Mouse (Mus musculus): Measurements from ENCODE around the gene Bex6. TPM values are rescaled to one million over a fixed set of nuclear protein-coding genes. Genes with fewer than 3 reads are reported as not detected.
A peak's percentile ranks its signal among the peaks of the same experiment; 100 is the strongest.

The Bex6 gene
- polyA plus RNA-seq (2015; fragmentation: Nextera tagmentation; extraction: Ambion mirVana): not detected in 2 replicates

DNA sequence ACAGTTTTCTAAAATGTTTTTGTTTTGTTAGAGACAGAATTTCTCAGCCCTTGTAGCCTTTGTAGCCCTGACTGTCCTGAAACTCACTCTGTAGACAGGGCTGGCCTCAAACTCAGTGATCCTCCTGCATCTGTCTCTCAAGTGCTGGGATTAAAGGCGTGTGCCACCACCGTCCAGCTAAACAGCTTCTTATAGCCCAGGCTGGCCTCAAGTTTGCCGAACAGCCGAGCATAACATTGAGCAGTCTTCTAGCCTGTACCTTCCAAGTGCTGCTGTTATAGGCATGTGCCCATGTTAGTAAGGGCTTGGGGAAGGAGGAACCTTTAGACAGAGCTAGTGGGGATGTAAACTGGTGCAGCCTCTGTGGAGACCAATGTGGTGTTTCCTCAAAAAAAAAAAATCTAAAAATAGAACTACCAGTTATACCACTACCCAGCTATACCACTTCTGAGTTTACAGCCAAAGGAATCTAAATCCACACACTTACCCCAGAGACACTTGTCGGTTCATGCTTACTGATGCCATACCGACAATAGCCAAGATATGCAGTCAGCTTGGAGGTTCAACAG is at the start of gene Bex6:
Gene Bex6, plus strand, starts transcription at position 491 of the 569 bp plus-strand sequence.
- no peak for ATAC-seq (replicated peaks)
- no peaks in the 10 kb centered on the region for H3K27me3 ChIP-seq
- no peaks in the 10 kb centered on the region for H3K9me3 ChIP-seq
- H3K36me3 ChIP-seq: no peaks in the 10 kb centered on the region
- no peak within 1 kb of the TSS for H3K9ac ChIP-seq (replicated peaks)
- whole genome bisulfite sequencing: 90% methylated on average over 6 of the region's 6 CpGs
- H3K4me1 ChIP-seq: peaks cover 6% of the 10 kb centered on the region; the same call in 1 of the 2 replicates
- H3K27ac ChIP-seq (replicated peaks): no peak within 1 kb of the TSS
- no peak within 1 kb of the TSS for H3K4me2 ChIP-seq (replicated peaks)
- no peak within 1 kb of the TSS for H3K4me3 ChIP-seq

DNA sequence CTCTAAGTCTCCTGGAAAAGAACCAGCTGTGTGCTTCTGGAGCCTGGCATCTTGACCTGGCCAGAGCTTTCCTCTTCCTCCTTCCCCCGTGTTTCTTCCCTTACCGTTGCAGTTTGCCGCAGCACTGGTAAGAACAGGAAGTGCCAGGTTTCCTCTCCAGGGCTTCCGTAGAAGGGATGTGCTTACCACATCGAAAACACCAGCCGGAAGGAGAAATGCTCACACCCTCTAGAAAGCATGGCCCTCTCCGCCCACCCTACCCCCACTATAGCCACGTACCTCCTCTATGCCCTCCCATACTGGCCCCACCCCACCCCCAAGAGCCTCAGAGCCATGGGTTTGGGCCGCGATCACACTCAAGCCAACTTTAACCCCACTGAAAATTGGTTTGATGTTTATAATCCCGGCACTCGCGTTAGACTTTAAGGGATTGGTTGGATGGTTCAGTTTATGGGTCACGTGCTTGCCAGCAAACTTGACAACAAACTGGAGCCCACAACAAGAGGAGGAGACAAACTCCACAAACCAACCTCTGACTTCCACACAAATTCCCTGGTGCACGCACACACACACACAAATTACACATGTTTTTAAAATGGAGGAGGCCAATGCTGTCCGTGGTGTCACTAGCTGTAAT is 49.3 kb upstream of the Bex6 start:
- Histone ChIP-seq H3K36me3 (no peaks in the 10 kb centered on the region), H3K4me1 (no peaks in the 10 kb centered on the region), H3K9ac (replicated peaks) (no peak overlapping the region), H3K4me2 (replicated peaks) (no peak overlapping the region), H3K27ac (replicated peaks) (no peak overlapping the region), H3K4me3 (no peak overlapping the region), H3K9me3 (no peaks in the 10 kb centered on the region), H3K27me3 (no peaks in the 10 kb centered on the region)
- 79% methylated on average over 16 of the region's 16 CpGs for WGBS
- ATAC-seq (replicated peaks): no peak

DNA sequence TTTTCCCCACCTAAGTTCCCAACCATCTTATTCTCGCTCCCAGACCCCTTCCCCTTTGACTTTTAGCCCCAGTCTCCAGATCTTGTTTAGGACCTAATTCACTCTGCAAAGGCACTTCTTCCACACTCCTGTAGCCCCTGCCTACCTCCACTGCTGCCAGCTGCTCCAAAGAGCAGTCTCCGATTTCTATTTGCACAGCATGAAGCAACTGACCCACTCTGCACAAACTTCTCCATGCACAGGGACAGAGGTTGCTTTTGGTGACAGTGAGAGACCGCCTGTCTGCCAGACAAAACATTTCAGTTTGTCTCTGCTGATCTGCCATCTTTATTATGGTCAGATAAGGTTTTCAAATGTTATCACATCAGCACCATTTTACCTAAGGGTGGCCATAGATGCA is 46.5 kb upstream of the Bex6 start:
- Histone ChIP-seq H3K27me3 (no peaks in the 10 kb centered on the region), H3K4me1 (no peaks in the 10 kb centered on the region), H3K9ac (replicated peaks) (no peak overlapping the region), H3K36me3 (no peaks in the 10 kb centered on the region), H3K9me3 (no peaks in the 10 kb centered on the region), H3K4me3 (no peak overlapping the region), H3K27ac (replicated peaks) (no peak overlapping the region), H3K4me2 (replicated peaks) (no peak overlapping the region)
- no peak for ATAC-seq (replicated peaks)
- WGBS: 92% methylated on average over 3 of the region's 3 CpGs

DNA sequence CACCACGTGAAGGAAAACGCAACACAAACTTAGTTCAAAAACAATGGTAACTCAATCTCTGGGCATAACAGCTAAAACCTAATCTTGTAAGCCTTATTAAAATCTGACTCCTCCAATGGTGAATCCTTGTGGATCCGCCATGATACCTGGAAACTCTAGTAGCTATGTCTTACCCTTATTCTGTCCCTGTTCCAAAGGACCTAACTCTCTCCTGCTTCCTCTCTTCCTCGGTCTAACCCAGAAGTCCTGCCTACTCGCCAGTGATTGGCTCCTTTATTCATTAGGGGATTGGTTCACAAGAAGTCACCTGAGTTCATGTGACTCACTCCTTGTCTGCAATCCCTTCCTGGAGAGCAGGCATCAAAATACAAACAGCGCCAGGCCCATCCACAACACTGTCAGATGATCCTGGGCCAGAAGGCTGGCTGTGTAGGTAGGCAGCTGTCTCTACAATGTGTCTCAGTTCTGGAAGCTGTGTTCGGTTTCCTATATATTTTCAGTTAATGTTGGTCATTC is 43.7 kb upstream of the Bex6 start:
- H3K4me2 ChIP-seq (replicated peaks): no peak overlapping the region
- no peak overlapping the region for H3K27ac ChIP-seq (replicated peaks)
- no peaks in the 10 kb centered on the region for H3K36me3 ChIP-seq
- no peaks in the 10 kb centered on the region for H3K4me1 ChIP-seq
- H3K9ac ChIP-seq (replicated peaks): no peak overlapping the region
- no peak overlapping the region for H3K4me3 ChIP-seq
- ATAC-seq (replicated peaks): no peak
- H3K27me3 ChIP-seq: no peaks in the 10 kb centered on the region
- H3K9me3 ChIP-seq: no peaks in the 10 kb centered on the region
- WGBS: 85% methylated on average over 7 of the region's 7 CpGs

DNA sequence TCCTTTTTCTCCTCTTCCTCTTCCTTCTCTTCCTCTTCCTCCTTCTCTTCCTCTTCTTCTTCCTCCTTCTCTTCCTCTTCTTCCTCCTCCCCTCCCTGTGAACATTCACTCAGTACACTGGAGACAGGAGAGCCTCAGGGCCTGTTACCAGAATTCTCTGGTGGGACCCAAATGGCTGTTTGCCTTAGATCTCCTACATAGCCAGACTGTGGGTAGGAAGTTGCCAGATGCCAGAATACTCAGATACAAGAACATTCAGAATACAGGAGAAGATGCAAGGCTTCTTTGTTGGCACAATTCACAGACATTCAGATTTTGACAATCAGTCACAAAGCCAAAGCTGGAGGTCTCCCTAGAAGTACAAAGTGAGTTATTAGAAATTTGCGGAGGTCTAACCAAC is 40.7 kb upstream of the Bex6 start:
- no peak overlapping the region for H3K4me3 ChIP-seq
- no peaks in the 10 kb centered on the region for H3K36me3 ChIP-seq
- H3K4me1 ChIP-seq: no peaks in the 10 kb centered on the region
- H3K27me3 ChIP-seq: no peaks in the 10 kb centered on the region
- no peak overlapping the region for H3K27ac ChIP-seq (replicated peaks)
- no peak overlapping the region for H3K9ac ChIP-seq (replicated peaks)
- no peaks in the 10 kb centered on the region for H3K9me3 ChIP-seq
- H3K4me2 ChIP-seq (replicated peaks): no peak overlapping the region
- ATAC-seq (replicated peaks): no peak
- WGBS: 93% methylated on average over 1 of the region's 1 CpGs

DNA sequence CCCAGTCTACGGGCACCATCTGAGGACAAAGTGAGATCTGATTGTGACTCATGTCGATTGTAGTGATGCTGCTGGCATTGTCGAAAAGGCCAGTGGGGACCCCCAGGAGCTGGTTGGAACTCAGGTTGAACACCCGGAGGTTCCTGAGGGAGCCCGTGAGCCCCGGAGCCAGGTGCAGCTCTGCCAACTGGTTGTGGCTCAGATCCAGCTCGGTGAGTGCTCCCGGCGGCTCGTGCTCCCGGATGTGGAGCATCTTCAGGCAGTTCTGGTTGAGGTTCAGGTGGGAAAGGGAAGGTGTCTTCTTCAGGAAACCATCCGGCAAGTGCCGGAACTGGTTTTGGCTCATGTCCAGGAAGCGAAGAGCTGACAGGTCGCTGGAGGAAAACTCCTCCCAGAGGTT is 35.9 kb upstream of the Bex6 start:
- WGBS: 93% methylated on average over 15 of the region's 15 CpGs
- no peak overlapping the region for H3K9ac ChIP-seq (replicated peaks)
- no peak overlapping the region for H3K4me3 ChIP-seq
- H3K9me3 ChIP-seq: no peaks in the 10 kb centered on the region
- H3K36me3 ChIP-seq: no peaks in the 10 kb centered on the region
- no peak overlapping the region for H3K27ac ChIP-seq (replicated peaks)
- H3K4me2 ChIP-seq (replicated peaks): no peak overlapping the region
- no peaks in the 10 kb centered on the region for H3K4me1 ChIP-seq
- H3K27me3 ChIP-seq: no peaks in the 10 kb centered on the region
- ATAC-seq (replicated peaks): no peak

DNA sequence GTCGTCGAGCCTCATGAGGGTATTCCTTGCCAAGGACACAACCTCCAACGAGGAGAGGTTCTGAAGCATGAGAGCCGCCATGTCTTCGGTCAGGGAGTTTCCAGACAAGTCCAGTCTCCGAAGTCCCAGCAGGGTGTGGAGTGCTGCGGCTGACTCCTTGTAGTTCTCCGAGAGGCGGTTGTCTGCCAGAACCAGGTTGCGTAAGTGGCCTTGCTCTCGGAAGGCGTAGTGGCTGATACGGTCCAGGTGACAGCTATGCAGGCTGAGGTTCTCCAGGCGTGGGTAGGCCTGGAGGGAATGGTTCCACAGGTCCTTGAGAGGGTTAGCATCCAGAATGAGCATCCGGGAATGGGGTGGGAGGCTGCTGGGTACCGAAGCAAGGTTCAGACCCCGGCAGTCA is 35.0 kb upstream of the Bex6 start:
- H3K4me1 ChIP-seq: no peaks in the 10 kb centered on the region
- no peak overlapping the region for H3K4me2 ChIP-seq (replicated peaks)
- H3K27me3 ChIP-seq: no peaks in the 10 kb centered on the region
- no peak overlapping the region for H3K27ac ChIP-seq (replicated peaks)
- 92% methylated on average over 17 of the region's 17 CpGs for whole genome bisulfite sequencing
- no peak overlapping the region for H3K4me3 ChIP-seq
- no peaks in the 10 kb centered on the region for H3K36me3 ChIP-seq
- no peaks in the 10 kb centered on the region for H3K9me3 ChIP-seq
- ATAC-seq (replicated peaks): no peak
- H3K9ac ChIP-seq (replicated peaks): no peak overlapping the region

DNA sequence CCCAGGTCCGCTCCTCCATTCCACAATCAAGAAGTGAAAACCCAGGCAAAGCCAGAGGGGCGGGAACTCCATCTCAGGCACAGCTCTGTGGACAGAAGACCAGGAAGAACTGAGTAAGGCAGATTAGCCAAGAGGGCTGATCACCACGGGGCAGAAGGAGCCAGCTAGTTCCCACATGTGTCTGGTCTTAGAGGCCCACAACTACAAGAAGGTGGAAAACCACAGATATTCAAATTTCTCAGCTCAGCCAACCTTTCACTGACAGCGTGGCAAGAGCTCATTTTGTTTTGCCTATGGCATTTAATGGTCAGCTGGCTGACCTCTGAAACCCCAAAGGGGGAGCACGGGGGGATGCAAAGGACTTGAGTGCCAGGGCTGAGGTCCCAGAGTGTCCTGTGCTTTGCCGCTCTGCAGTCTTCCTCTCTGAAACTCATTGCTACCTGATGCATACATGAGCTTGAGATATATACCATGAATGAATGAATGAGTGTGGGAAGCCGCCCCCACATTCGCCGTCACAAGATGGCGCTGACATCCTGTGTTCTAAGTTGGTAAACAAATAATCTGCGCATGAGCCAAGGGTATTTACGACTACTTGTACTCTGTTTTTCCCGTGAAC is 31.9 kb upstream of the Bex6 start:
- H3K9ac ChIP-seq (replicated peaks): no peak overlapping the region
- 55% methylated on average over 12 of the region's 13 CpGs for WGBS
- no peaks in the 10 kb centered on the region for H3K36me3 ChIP-seq
- ATAC-seq (replicated peaks): 0 out of 2 replicates have a peak, but pooled peaks have one; percentile 55
- H3K4me3 ChIP-seq: 0 out of 2 replicates have a peak overlapping the region, but pooled peaks have one; percentile 7
- H3K27ac ChIP-seq (replicated peaks): no peak overlapping the region
- no peaks in the 10 kb centered on the region for H3K27me3 ChIP-seq
- peak overlapping the region; percentile 19 for H3K4me2 ChIP-seq (replicated peaks)
- no peaks in the 10 kb centered on the region for H3K9me3 ChIP-seq
- H3K4me1 ChIP-seq: no peaks in the 10 kb centered on the region

DNA sequence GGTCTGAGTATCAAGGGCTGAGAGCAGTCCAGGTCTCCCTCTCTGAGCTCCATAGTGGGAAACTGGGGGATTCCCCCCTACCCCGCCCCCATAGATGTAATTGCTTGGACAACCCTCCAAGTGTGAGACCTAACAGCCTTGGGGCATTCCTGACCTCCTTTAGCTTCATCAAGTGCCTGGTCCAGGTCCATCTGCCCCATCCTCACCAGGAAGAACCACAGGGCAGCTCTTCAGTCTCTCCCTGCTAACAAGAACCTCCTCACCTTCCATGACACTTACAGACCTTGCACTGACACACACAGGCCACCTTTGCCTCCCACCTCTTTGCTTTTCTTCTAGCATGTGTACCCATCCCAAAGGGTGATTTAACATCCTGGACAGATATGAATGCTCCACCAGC is 25.6 kb upstream of the Bex6 start:
- Histone ChIP-seq H3K9me3 (no peaks in the 10 kb centered on the region), H3K27ac (replicated peaks) (peak overlapping the region; percentile 53), H3K27me3 (no peaks in the 10 kb centered on the region), H3K9ac (replicated peaks) (0 out of 2 replicates have a peak overlapping the region, but pooled peaks have one; percentile 12), H3K36me3 (no peaks in the 10 kb centered on the region), H3K4me3 (no peak overlapping the region), H3K4me2 (replicated peaks) (no peak overlapping the region), H3K4me1 (peaks cover 31% of the 10 kb centered on the region)
- WGBS: 75% methylated on average over 1 of the region's 1 CpGs
- ATAC-seq (replicated peaks): no peak; the same call in 1 of the 2 replicates

DNA sequence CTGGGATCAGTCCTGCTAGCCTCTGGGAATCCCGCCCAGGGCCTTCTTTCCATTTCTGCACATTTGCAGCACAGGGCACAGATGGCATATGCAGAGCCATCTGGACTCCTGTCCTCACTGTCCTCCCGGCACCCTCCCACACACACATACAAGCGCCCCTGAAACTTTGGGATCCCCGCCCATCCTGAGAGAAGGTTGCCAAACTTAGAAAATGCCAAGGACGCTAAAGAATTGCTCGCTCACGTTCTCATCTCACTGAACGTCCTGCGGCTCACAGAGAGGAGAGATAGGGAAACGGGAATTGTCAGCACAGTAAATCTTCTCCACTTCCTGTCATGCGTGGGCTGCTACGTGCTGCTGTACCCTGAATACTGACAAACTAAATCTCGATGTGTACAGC is 25.2 kb upstream of the Bex6 start:
- Histone ChIP-seq H3K4me2 (replicated peaks) (no peak overlapping the region), H3K9me3 (no peaks in the 10 kb centered on the region), H3K27ac (replicated peaks) (peak overlapping the region; percentile 53), H3K4me3 (no peak overlapping the region), H3K27me3 (no peaks in the 10 kb centered on the region), H3K9ac (replicated peaks) (0 out of 2 replicates have a peak overlapping the region, but pooled peaks have one; percentile 12), H3K4me1 (peaks cover 31% of the 10 kb centered on the region), H3K36me3 (no peaks in the 10 kb centered on the region)
- 69% methylated on average over 13 of the region's 13 CpGs for WGBS
- ATAC-seq (replicated peaks): peak; percentile 71; the same call in 1 of the 2 replicates

DNA sequence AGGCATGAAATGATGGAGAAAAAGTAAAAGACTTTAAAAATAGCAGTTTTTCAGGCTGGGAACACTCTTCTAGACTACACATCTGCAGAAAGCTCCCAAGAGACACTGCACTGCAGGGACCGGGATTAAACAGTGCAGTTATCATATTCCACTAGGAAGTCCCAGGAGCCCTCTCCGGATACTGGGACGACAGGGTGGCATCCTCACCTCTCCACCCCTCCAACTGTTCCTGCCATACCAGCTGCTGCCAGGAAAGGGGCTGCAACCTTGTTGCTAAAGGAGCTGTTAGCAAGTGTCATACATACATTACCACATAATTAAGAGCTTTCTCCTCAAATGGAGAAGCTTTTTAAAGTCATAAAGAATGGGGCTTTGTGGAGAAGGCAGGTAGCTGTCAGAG is 22.9 kb upstream of the Bex6 start:
- peak; percentile 67 for ATAC-seq (replicated peaks)

DNA sequence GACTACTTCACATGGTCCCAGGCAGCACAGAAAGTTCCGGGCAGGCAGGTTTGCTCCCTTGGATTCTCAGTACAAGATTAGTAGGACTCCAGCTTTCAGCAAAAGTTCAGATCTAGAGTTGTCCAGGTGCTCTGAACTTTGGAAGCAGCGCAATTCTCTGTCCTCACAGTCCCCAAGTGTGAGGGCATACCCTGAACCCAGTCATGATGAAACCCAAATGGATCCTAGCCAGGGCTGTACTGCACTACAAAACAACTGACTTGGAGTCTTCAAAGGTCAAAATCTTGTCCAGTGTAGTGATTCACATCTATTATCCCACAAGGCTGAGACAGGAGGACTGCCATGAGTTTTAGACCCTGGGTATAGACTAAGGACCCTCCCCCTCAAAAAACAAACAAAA is 22.3 kb upstream of the Bex6 start:
- 79% methylated on average over 2 of the region's 2 CpGs for WGBS
- no peak overlapping the region for H3K4me3 ChIP-seq
- H3K4me1 ChIP-seq: peaks cover 31% of the 10 kb centered on the region
- no peak overlapping the region for H3K9ac ChIP-seq (replicated peaks)
- no peaks in the 10 kb centered on the region for H3K9me3 ChIP-seq
- no peaks in the 10 kb centered on the region for H3K36me3 ChIP-seq
- H3K4me2 ChIP-seq (replicated peaks): no peak overlapping the region
- no peaks in the 10 kb centered on the region for H3K27me3 ChIP-seq
- peak overlapping the region; percentile 64 for H3K27ac ChIP-seq (replicated peaks)
- no peak; the same call in 1 of the 2 replicates for ATAC-seq (replicated peaks)

More for the DNA sequence above, 22.9 kb upstream of the Bex6 start:
- Histone ChIP-seq H3K27me3 (no peaks in the 10 kb centered on the region), H3K9me3 (no peaks in the 10 kb centered on the region), H3K4me2 (replicated peaks) (no peak overlapping the region), H3K36me3 (no peaks in the 10 kb centered on the region), H3K4me1 (peaks cover 31% of the 10 kb centered on the region), H3K27ac (replicated peaks) (peak overlapping the region; percentile 64), H3K4me3 (no peak overlapping the region), H3K9ac (replicated peaks) (no peak overlapping the region)
- 32% methylated on average over 3 of the region's 3 CpGs for WGBS
